Mouse (Mus musculus) heart, embryonic 11.5 days (tissue): ENCODE measurements at regions not wholly inside any gene's neighbourhood (a gene's known extent, or its start where the extent isn't known, plus 50 kb on each side); places are given as distances from the start of the nearest gene placed in this dataset.
"Not testable (repeated sequence)": the region's sequence is repeated elsewhere in the genome, so short reads cannot be mapped to it uniquely, and the experiment has no call there.

Experiments used
- ATAC-seq: fragments of 200-750 bp; cut with Nextera tagmentation; replicated peaks from 2 replicates; pipeline ENCODE4 v1.8.0; 2017; ENCODE audit warnings: moderate library complexity; ENCODE audit not compliant: insufficient number of reproducible peaks, low FRiP score, low TSS enrichment
- H3K27ac ChIP-seq: fragments of 300-500 bp; sonication (generic); 2 replicates; pipeline ENCODE4 v1.5.1; 2014; ENCODE audit warnings: mild to moderate bottlenecking, low read depth, low read length
- H3K27me3 ChIP-seq: fragments of 300-500 bp; sonication (generic); 2 replicates; pipeline ENCODE4 v1.6.1; 2014; ENCODE audit warnings: mild to moderate bottlenecking, low read length, mixed read lengths; ENCODE audit not compliant: control insufficient read depth, insufficient read depth
- H3K36me3 ChIP-seq: fragments of 300-500 bp; sonication (generic); 2 replicates; pipeline ENCODE4 v1.6.1; 2014; ENCODE audit warnings: mild to moderate bottlenecking, low read length, moderate library complexity, mixed read lengths; ENCODE audit not compliant: control insufficient read depth, insufficient read depth
- H3K4me1 ChIP-seq: fragments of 300-500 bp; sonication (generic); 2 replicates; pipeline ENCODE4 v1.6.1; 2014; ENCODE audit warnings: low read length; ENCODE audit not compliant: control insufficient read depth, insufficient read depth
- H3K4me2 ChIP-seq: fragments of 300-500 bp; sonication (generic); 2 replicates; pipeline ENCODE4 v1.6.1; 2014; ENCODE audit warnings: mild to moderate bottlenecking, moderate library complexity
- H3K4me3 ChIP-seq: fragments of 300-500 bp; sonication (generic); 2 replicates; pipeline ENCODE4 v1.5.1; 2014; ENCODE audit warnings: low read depth, low read length
- H3K9ac ChIP-seq: fragments of 300-500 bp; sonication (generic); 2 replicates; pipeline ENCODE4 v1.6.1; 2014; ENCODE audit warnings: mild to moderate bottlenecking, low read depth, low read length, moderate library complexity
- H3K9me3 ChIP-seq: fragments of 300-500 bp; sonication (generic); replicated peaks from 2 replicates; pipeline ENCODE4 v1.6.1; 2016; ENCODE audit warnings: low read length; ENCODE audit not compliant: control insufficient read depth
- whole genome bisulfite sequencing: fragments of 180-500 bp; shearing (Covaris S2); extraction: QIAGEN DNeasy Blood & Tissue Kit; methylation state at CpG from one replicate; pipeline ENCODE4 v1.1.7; 2014; ENCODE audit not compliant: insufficient replicate concordance; 5-methylcytosine and 5-hydroxymethylcytosine counted together

DNA sequence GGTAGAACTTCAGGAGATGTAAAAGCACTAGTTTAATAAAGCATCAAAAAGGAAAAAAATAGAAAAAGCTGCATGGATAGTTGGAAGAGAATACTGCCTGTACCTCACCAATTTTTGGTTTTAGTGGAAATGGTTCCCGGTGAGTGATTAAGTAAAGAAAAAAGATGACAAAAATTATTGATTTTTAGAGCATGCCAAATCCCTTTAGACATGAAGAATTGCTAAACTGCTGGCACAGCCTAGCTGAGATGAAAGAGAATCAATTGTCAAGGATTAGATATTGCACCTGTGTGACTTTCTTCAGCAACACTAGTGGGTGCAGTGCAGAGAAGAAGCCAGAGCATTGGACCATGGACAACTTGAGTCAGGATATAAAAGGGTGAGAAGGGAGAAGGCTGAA lies 348.7 kb upstream of the Cpeb2 start:
- no peak overlapping the region for H3K4me3 ChIP-seq
- no peak for ATAC-seq
- no peaks in the 10 kb centered on the region for H3K36me3 ChIP-seq
- H3K9me3 ChIP-seq, result no peaks in the 10 kb centered on the region
- H3K4me2 ChIP-seq, result no peak overlapping the region
- H3K27me3 ChIP-seq, result no peaks in the 10 kb centered on the region
- no peak overlapping the region for H3K27ac ChIP-seq
- no peak overlapping the region for H3K9ac ChIP-seq
- 85% methylated on average over 1 of the region's 1 CpGs for WGBS
- no peaks in the 10 kb centered on the region for H3K4me1 ChIP-seq

DNA sequence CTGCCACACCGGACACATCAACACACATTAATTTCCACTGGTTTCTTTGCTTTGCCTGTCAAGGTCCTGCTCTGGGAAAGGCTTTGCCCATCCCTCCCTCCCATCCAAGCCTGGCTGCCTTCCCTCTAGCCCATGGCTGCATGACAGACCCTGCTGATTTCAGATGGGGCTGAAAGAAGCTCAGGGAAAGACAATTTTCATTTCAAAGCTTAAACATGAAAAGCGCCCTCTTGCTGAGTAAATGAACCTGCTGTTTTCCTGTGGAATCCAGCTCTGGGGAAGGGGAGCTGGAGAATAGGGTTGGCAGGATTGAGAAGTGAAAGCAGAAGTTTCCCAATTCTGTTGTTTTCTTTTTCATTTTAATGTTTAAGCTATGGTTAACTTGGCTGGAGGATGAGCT lies 341.1 kb upstream of the Cpeb2 start:
- WGBS, result 41% methylated on average over 2 of the region's 2 CpGs
- H3K36me3 ChIP-seq, result no peaks in the 10 kb centered on the region
- H3K27me3 ChIP-seq, result no peaks in the 10 kb centered on the region
- no peak overlapping the region for H3K9ac ChIP-seq
- H3K4me3 ChIP-seq, result no peak overlapping the region
- no peak for ATAC-seq
- H3K4me1 ChIP-seq, result no peaks in the 10 kb centered on the region
- no peak overlapping the region for H3K4me2 ChIP-seq
- no peak overlapping the region for H3K27ac ChIP-seq
- H3K9me3 ChIP-seq, result no peaks in the 10 kb centered on the region

DNA sequence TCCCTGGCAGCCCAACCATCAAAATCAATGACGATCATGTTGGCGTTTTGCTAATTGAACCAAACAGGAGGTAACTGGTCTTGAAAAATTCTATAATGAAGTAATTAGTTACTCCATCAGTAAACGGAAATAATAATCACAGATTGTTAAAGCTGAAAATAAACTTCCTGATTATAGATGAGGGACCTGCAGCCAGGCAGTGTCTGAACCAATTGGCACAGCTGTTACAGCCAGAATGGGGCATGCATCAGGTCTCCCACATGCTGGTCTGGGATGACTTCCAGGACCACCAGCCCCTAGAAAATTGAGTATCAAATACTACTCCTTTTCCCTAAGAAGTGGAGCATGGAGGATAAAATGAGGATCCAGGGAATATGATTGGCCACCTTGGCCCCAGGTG lies 326.8 kb upstream of the Cpeb2 start:
- Histone ChIP-seq H3K4me2 (no peak overlapping the region), H3K9me3 (no peaks in the 10 kb centered on the region), H3K4me3 (no peak overlapping the region), H3K27me3 (no peaks in the 10 kb centered on the region), H3K9ac (no peak overlapping the region), H3K27ac (no peak overlapping the region), H3K36me3 (no peaks in the 10 kb centered on the region), H3K4me1 (no peaks in the 10 kb centered on the region)
- no peak for ATAC-seq
- WGBS, result 75% methylated on average over 3 of the region's 3 CpGs

DNA sequence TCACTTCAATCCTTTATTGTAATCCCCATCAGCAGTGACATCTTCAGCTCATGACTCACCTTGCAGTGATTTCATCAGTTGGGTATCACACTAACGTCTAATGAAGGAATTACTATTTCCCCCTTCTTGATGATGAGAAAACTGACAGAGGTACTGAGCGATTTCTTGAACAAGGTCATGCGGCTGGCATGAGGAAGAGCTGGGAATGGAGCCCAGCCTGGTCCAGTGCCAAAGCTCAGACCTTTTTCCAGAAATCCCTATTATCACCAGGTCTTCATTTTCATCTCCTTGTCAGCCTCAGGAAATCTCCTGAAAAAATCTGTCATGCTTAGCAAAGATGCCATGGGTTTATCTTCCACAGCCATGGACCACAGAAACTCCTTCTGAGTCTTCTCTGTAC lies 313.6 kb upstream of the Cpeb2 start:
- no peak overlapping the region for H3K4me3 ChIP-seq
- H3K27me3 ChIP-seq, result no peaks in the 10 kb centered on the region
- ATAC-seq, result no peak
- no peak overlapping the region for H3K27ac ChIP-seq
- H3K4me1 ChIP-seq, result no peaks in the 10 kb centered on the region
- 78% methylated on average over 3 of the region's 3 CpGs for WGBS
- H3K9ac ChIP-seq, result no peak overlapping the region
- H3K4me2 ChIP-seq, result no peak overlapping the region
- H3K36me3 ChIP-seq, result no peaks in the 10 kb centered on the region
- no peaks in the 10 kb centered on the region for H3K9me3 ChIP-seq

DNA sequence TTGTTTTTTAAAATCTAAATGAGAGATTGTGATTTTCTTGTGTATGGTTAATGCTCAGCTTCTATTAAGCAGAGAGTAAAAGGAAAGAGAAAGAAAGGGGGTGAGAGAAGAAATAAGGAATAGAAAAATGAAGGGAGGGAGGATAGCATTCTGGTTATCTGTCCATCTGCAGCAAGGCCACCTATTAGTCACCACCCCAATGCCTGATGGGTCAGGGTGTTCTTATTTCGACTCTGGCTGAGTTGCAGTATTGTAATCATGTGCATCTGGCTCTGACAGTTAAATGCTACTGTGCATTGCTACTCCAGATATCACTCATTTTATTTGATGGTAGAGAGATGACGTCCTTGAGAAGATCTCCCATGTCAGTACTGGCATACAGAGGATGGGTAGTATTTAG lies 300.9 kb upstream of the Cpeb2 start:
- Histone ChIP-seq H3K4me3 (no peak overlapping the region), H3K4me2 (no peak overlapping the region), H3K36me3 (no peaks in the 10 kb centered on the region), H3K27ac (no peak overlapping the region), H3K4me1 (no peaks in the 10 kb centered on the region), H3K9ac (no peak overlapping the region), H3K27me3 (no peaks in the 10 kb centered on the region), H3K9me3 (no peaks in the 10 kb centered on the region)
- WGBS, result 66% methylated on average over 2 of the region's 2 CpGs
- ATAC-seq, result no peak

DNA sequence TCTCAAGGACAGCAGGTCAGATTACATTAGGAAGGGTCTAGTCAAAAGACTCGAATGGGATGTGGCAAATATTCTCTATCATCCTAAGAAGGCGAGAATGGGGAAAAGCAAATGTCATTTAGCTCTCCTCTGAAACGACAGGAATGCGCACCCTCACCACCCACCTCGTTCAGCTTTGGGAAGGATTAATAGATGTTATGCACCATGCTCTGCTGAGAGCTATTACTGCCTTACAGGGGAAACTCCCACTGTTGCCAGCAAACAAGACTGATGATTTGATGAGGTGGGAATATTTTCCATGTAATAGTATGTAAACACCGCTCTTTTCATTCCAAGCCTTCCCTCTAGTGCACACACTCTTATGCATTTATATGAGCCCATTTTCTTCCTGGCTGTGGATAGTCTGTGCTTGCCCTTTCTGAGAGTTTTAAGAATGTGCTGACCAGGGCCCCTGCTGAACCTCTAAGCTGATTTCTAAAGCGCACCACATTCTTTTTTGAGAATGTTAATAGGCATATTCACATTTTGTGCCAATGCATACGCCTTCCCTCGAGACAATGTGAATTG lies 273.6 kb upstream of the Cpeb2 start:
- Histone ChIP-seq H3K9ac (no peak overlapping the region), H3K36me3 (no peaks in the 10 kb centered on the region), H3K9me3 (no peaks in the 10 kb centered on the region), H3K27ac (no peak overlapping the region), H3K4me2 (no peak overlapping the region), H3K4me1 (no peaks in the 10 kb centered on the region), H3K4me3 (no peak overlapping the region), H3K27me3 (no peaks in the 10 kb centered on the region)
- no peak for ATAC-seq
- WGBS, result 76% methylated on average over 9 of the region's 9 CpGs

DNA sequence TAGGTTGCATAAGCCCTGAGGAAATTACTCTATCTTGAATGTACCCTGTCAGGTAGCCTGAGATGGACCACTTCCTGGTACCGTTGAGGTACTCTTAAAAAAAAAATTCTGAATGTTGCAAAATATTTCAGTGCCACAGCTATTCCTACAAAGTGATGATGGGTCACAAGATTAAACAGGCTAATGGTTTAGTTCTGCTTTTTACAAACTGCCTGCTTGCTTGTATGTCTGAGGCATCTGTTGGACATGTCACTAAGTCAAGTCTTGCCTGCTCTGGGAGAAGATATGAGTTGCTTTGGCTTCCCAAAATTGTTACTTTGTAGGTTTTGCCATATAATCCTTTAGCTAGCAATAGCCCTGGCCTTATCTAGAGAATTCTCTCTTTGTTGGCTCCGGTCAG lies 266.0 kb upstream of the Cpeb2 start:
- not testable (repeated sequence) for H3K36me3 ChIP-seq, H3K9me3 ChIP-seq, H3K9ac ChIP-seq, H3K27me3 ChIP-seq, H3K4me1 ChIP-seq, H3K4me2 ChIP-seq, H3K4me3 ChIP-seq, ATAC-seq, H3K27ac ChIP-seq
- WGBS, result 87% methylated on average over 2 of the region's 2 CpGs

DNA sequence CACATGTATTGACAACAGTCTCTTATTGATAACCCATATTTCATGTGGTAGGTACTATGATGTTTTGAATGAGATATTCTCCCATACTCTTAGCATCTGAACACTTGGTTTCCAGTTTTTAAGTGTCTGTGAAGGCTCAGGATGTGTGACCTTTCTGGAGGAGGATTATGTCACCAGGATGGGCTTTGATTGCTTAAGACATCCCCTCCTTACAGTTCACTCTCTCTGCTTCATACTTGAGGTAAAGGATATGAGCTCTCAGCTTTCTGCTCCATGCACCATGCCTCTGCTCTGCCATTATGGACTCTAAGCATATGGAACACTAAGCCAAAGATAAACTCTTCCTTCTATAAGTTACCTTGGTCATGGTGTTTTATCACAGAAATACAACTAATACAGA lies 263.8 kb upstream of the Cpeb2 start:
- Histone ChIP-seq H3K9ac (no peak overlapping the region), H3K36me3 (no peaks in the 10 kb centered on the region), H3K4me1 (peaks cover 3% of the 10 kb centered on the region; the same call in 1 of the 2 replicates), H3K9me3 (no peaks in the 10 kb centered on the region), H3K4me2 (no peak overlapping the region), H3K4me3 (no peak overlapping the region), H3K27me3 (no peaks in the 10 kb centered on the region), H3K27ac (no peak overlapping the region)
- no peak for ATAC-seq

DNA sequence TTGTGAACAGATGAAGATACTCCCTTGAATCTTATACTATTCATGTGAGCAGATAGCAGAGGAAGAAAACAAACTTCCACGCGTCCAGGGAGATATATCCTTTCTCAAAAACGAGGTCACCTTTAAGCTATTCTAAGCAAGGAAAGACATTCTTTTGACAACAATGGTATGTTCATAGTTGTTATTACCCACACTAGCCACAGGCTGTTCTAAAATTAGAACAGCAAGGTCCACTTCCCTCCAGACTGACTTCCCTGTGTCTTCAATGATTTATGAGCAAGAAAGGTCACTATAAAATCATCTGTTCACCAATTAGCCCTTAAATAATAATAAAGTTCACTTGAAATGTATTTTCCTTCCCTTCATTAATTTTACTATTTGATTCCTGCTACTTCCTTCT lies 263.3 kb upstream of the Cpeb2 start:
- Histone ChIP-seq H3K9me3 (no peaks in the 10 kb centered on the region), H3K4me2 (no peak overlapping the region), H3K9ac (no peak overlapping the region), H3K27me3 (no peaks in the 10 kb centered on the region), H3K36me3 (no peaks in the 10 kb centered on the region), H3K4me1 (peaks cover 3% of the 10 kb centered on the region; the same call in 1 of the 2 replicates), H3K27ac (no peak overlapping the region), H3K4me3 (no peak overlapping the region)
- no peak for ATAC-seq
- 25% methylated on average over 3 of the region's 3 CpGs for WGBS
